ENCODE assay signal across 8 mouse cellular contexts in genomic region chr6:47358686-47359085, GRCm38 (mm10).
A peak's percentile ranks its signal among the peaks of the same experiment; 100 is the strongest.
DNase-seq lines count a peak whose midpoint lies in the region.

No protein-coding gene starts in this region.

- intact Hi-C loops in gastrocnemius, postnatal 36 days (cut with DNase I) = no loop called here

- DNase-seq in gastrocnemius, postnatal 10 days = peak; percentile 27
- no peak for DNase-seq in gastrocnemius, postnatal 36 days
- DNase-seq in 416B (ENCODE audit: low read depth) (peak; percentile 65), WW6 (ENCODE audit: low read depth, low spot score) (peak; percentile 16)
- DNase-seq in embryo, embryonic 9.5 days (ENCODE audit: extremely low spot score) = peak; percentile 44
- DNase-seq in kidney, postnatal 36 days = peak; percentile 30 to 63
- DNase-seq in lung, postnatal 36 days = peak; percentile 62
- DNase-seq in testis, postnatal 14 days (ENCODE audit: low spot score) = no peak

Comparison
In these comparisons a context has a peak if more than half of its experiments do, and no peak if none do; other contexts are left out.
1. DNase-seq: peak in gastrocnemius, postnatal 10 days (single experiment), 416B (single experiment), WW6 (single experiment), embryo, embryonic 9.5 days (single experiment), kidney, postnatal 36 days (2 of 2) and lung, postnatal 36 days (single experiment); none in gastrocnemius, postnatal 36 days (0 of 2) and testis, postnatal 14 days (single experiment).